In the genomic region with DNA sequence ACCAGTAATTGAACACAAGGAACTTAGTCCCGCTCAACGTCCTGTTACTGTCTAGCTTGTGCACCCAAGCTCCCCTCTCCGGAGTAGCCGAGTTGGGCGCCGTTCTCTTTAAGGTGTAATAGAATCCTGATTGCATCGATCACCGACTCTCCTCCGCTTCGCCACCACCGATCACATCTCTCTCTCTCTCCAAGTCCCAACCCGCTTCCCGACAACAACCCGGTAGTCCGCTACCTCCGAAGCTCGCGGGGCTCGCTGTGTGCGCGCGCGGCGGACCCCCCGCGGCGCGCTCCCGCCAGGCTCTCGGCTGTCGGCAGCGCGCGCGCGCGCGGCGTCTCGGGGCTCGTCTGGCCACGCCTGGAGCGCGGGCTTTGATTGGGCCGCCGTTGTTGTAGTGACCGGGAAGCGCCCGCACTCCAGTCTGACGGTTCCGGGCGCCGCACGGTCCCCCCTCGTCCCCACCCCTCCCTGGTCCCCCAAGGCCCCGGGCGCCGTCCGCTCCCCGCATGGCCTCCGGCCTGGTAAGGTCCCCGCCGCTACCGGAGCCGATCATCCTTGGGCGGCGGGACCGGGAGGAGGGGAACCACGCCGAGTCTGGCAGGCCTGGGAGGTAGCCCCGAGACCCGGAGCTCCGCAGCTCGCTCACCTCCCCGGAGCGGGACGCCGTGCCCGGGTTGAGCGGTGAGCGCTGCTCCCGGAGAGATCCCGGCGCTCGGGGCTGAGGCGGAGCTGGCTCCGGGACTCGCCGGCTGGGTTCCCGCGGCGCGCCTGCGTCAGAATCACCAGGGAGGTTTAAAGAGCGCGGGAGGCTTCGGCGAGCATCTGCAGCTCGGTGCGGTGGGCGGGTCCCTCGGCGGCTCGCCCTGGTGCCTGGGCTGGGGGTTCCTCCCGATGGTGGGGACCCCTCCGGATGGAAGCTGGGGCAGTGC, we compare ENCODE assay signal across 8 mouse cellular contexts. TPM values are rescaled to one million over a fixed set of nuclear protein-coding genes. Genes with fewer than 3 reads are reported as not detected.
DNase-seq lines count a peak whose midpoint lies in the region; ATAC-seq and TF ChIP-seq lines count a peak whose summit lies in the region.

TSS of gene Poc1b (plus strand) at position 334 of the 929 bp plus-strand sequence.

- DNase-seq in 3T3-L1 (ENCODE audit: low read depth, low spot score), result peak; percentile 78
- DNase-seq in adrenal gland, postnatal 25 days, result peak; percentile 87
- peak; percentile 93 for DNase-seq in embryonic facial prominence, embryonic 11.5 days (ENCODE audit: low spot score)
- peak; percentile 89 for DNase-seq in heart, adult 18-20 months
- peak; percentile 92 for DNase-seq in kidney, adult 2 months
- peak; percentile 93 for DNase-seq in limb, embryonic 14.5 days (ENCODE audit: low spot score)
- peak; percentile 79 to 86 for DNase-seq in spleen, postnatal 10 days (ENCODE audit: low spot score in 2 of 2)

- H3K27me3 ChIP-seq in embryonic facial prominence, embryonic 11.5 days (ENCODE audit: control insufficient read depth, insufficient read depth, low read length), result no peaks in the 10 kb centered on the region
- H3K27me3 ChIP-seq in kidney, adult 2 months (replicated peaks; ENCODE audit: control insufficient read depth, insufficient read depth, low read length), result no peaks in the 10 kb centered on the region
- H3K27me3 ChIP-seq in limb, embryonic 14.5 days (ENCODE audit: control insufficient read depth, insufficient read depth, low read length), result no peaks in the 10 kb centered on the region
- no peaks in the 10 kb centered on the region for H3K27me3 ChIP-seq in midbrain, embryonic 16.5 days (ENCODE audit: control insufficient read depth, insufficient read depth, low read depth, low read length)

- no peak for TF ChIP-seq CTCF in kidney, adult 2 months (conservative IDR thresholded peaks at IDR 0.05; ENCODE audit: insufficient read depth, insufficient read length, low read depth, low read length)

- no peaks in the 10 kb centered on the region for H3K4me1 ChIP-seq in embryonic facial prominence, embryonic 11.5 days (ENCODE audit: control insufficient read depth, insufficient read depth, low read length)
- peaks cover 6% of the 10 kb centered on the region for H3K4me1 ChIP-seq in kidney, adult 2 months (ENCODE audit: control insufficient read depth, insufficient read depth, low read length)
- H3K4me1 ChIP-seq in limb, embryonic 14.5 days (ENCODE audit: control insufficient read depth, insufficient read depth, low read length), result peaks cover 7% of the 10 kb centered on the region; the same call in 1 of the 2 replicates
- peaks cover 22% of the 10 kb centered on the region for H3K4me1 ChIP-seq in midbrain, embryonic 16.5 days (ENCODE audit: control insufficient read depth, insufficient read depth, low read length)

- no peak for TF ChIP-seq POLR2A in kidney, adult 2 months (IDR thresholded peaks at IDR 0.05; ENCODE audit: low read depth, low read length)
- TF ChIP-seq POLR2A in limb, embryonic 14.5 days (IDR thresholded peaks at IDR 0.05; ENCODE audit: borderline replicate concordance, extremely low read depth, insufficient read depth, insufficient read length), result no peak

- peaks cover 3% of the 10 kb centered on the region for H3K36me3 ChIP-seq in embryonic facial prominence, embryonic 11.5 days (replicated peaks; ENCODE audit: control insufficient read depth, insufficient read depth, low read depth, low read length)
- H3K36me3 ChIP-seq in kidney, adult 2 months (ENCODE audit: control insufficient read depth, insufficient read depth, low read length), result no peaks in the 10 kb centered on the region
- H3K36me3 ChIP-seq in limb, embryonic 14.5 days (ENCODE audit: control insufficient read depth, insufficient read depth, low read length), result peaks cover 11% of the 10 kb centered on the region; the same call in 1 of the 2 replicates
- peaks cover 17% of the 10 kb centered on the region for H3K36me3 ChIP-seq in midbrain, embryonic 16.5 days (ENCODE audit: control insufficient read depth, insufficient read depth, low read length)

- WGBS in embryonic facial prominence, embryonic 11.5 days, result under 1% methylated on average over 96 of the region's 106 CpGs
- under 1% methylated on average over 103 of the region's 106 CpGs for WGBS in kidney, adult 2 months
- WGBS in limb, embryonic 14.5 days, result under 1% methylated on average over 70 of the region's 106 CpGs
- under 1% methylated on average over 102 of the region's 106 CpGs for WGBS in midbrain, embryonic 16.5 days

- no peaks in the 10 kb centered on the region for H3K9me3 ChIP-seq in embryonic facial prominence, embryonic 11.5 days (replicated peaks; ENCODE audit: control insufficient read depth, low read length)
- no peaks in the 10 kb centered on the region for H3K9me3 ChIP-seq in limb, embryonic 14.5 days (ENCODE audit: control insufficient read depth, low read length)
- H3K9me3 ChIP-seq in midbrain, embryonic 16.5 days (replicated peaks; ENCODE audit: control insufficient read depth, low read length, poor library complexity, severe bottlenecking), result no peaks in the 10 kb centered on the region

- H3K4me2 ChIP-seq in embryonic facial prominence, embryonic 11.5 days (ENCODE audit: low read depth, low read length), result peak within 1 kb of the TSS; percentile 94
- H3K4me2 ChIP-seq in limb, embryonic 14.5 days (replicated peaks; ENCODE audit: low read depth, low read length, severe bottlenecking), result peak within 1 kb of the TSS; percentile 71
- H3K4me2 ChIP-seq in midbrain, embryonic 16.5 days (ENCODE audit: low read length), result peak within 1 kb of the TSS; percentile 96

- H3K27ac ChIP-seq in embryonic facial prominence, embryonic 11.5 days (replicated peaks; ENCODE audit: low read depth, low read length), result peak within 1 kb of the TSS; percentile 67
- H3K27ac ChIP-seq in kidney, adult 2 months (ENCODE audit: insufficient read depth, low read depth, low read length), result peak within 1 kb of the TSS; percentile 79
- H3K27ac ChIP-seq in limb, embryonic 14.5 days (replicated peaks; ENCODE audit: low read depth, low read length), result peak within 1 kb of the TSS; percentile 85
- H3K27ac ChIP-seq in midbrain, embryonic 16.5 days (ENCODE audit: low read length), result peak within 1 kb of the TSS; percentile 93

- H3K9ac ChIP-seq in embryonic facial prominence, embryonic 11.5 days (replicated peaks; ENCODE audit: low read length), result peak within 1 kb of the TSS; percentile 90
- peak within 1 kb of the TSS; percentile 87 for H3K9ac ChIP-seq in limb, embryonic 14.5 days (ENCODE audit: low read depth, low read length, severe bottlenecking)
- peak within 1 kb of the TSS; percentile 95 for H3K9ac ChIP-seq in midbrain, embryonic 16.5 days (ENCODE audit: low read depth, low read length)

- peak; percentile 90 for ATAC-seq in embryonic facial prominence, embryonic 11.5 days (replicated peaks; ENCODE audit: insufficient number of reproducible peaks, low FRiP score, low TSS enrichment, low read depth)
- ATAC-seq in limb, embryonic 14.5 days (ENCODE audit: low FRiP score, low read depth), result peak; percentile 89
- peak; percentile 97 for ATAC-seq in midbrain, embryonic 16.5 days

- H3K4me3 ChIP-seq in embryonic facial prominence, embryonic 11.5 days (ENCODE audit: low read depth, low read length), result peak within 1 kb of the TSS; percentile 97
- H3K4me3 ChIP-seq in kidney, adult 2 months (ENCODE audit: insufficient read depth, low read depth, low read length), result peak within 1 kb of the TSS; percentile 94
- peak within 1 kb of the TSS; percentile 94 for H3K4me3 ChIP-seq in limb, embryonic 14.5 days (replicated peaks; ENCODE audit: low read length)
- peak within 1 kb of the TSS; percentile 97 for H3K4me3 ChIP-seq in midbrain, embryonic 16.5 days (ENCODE audit: low read depth, low read length)

RNA-seq across cellular contexts. Expression of gene Poc1b, which starts in this region (rescaled TPM):
- 16.2 and 18.2 TPM in 2 replicates for total RNA-seq in adrenal gland, postnatal 25 days (2021)
- 40.0 and 42.0 TPM in 2 replicates for polyA plus RNA-seq in embryonic facial prominence, embryonic 11.5 days (2014; fragmentation: Nextera tagmentation; extraction: Ambion mirVana)
- 1 to 10 TPM; 6.4 to 8.7 TPM for total RNA-seq in heart, adult 18-20 months (2021)
- polyA plus RNA-seq in kidney, adult 2 months (2012; rRNA removed), result 6.9 and 10.2 TPM in 2 replicates
- polyA plus RNA-seq in limb, embryonic 14.5 days (2012; rRNA removed), result 23.1 and 25.3 TPM in 2 replicates
- 23.4 and 27.9 TPM in 2 replicates for polyA plus RNA-seq in limb, embryonic 14.5 days (2014; fragmentation: Nextera tagmentation; extraction: Ambion mirVana)
- 10.5 and 11.2 TPM in 2 replicates for polyA plus RNA-seq in midbrain, embryonic 16.5 days (2015; fragmentation: Nextera tagmentation; extraction: Ambion mirVana)

Comparison
In these comparisons a context has a peak if more than half of its experiments do, and no peak if none do; other contexts are left out.
1. Peak in every context shown above with its lines: DNase-seq, ATAC-seq, H3K4me3 ChIP-seq and H3K27ac ChIP-seq.